Mouse (Mus musculus) heart, embryonic 14.5 days (tissue): ENCODE measurements around the gene Agtpbp1. TPM values are rescaled to one million over a fixed set of nuclear protein-coding genes. Genes with fewer than 3 reads are reported as not detected.

Experiments
- ATAC-seq: fragments of 200-750 bp; cut with Nextera tagmentation; 2 replicates; pipeline ENCODE4 v1.8.0; 2017; ENCODE audit warnings: low read depth, moderate TSS enrichment; ENCODE audit not compliant: insufficient number of reproducible peaks, insufficient read depth, low FRiP score
- H3K27ac ChIP-seq, 2 experiments: fragments of 200-500 bp in 1 of 2; fragments of 300-500 bp in 1 of 2; sonication (generic) in 1 of 2; replicated peaks in 1 of 2; 2 replicates each; pipeline ENCODE4 v1.5.1; 2012 to 2014; ENCODE audit warnings: low read depth in 2 of 2, low read length in 2 of 2, control low read depth in 1 of 2, mild to moderate bottlenecking in 1 of 2, mixed read lengths in 1 of 2; ENCODE audit not compliant: control insufficient read depth in 1 of 2, insufficient read depth in 1 of 2
- H3K27me3 ChIP-seq: fragments of 300-500 bp; sonication (generic); 2 replicates; pipeline ENCODE4 v1.6.1; 2014; ENCODE audit warnings: mild to moderate bottlenecking, low read length, control low read depth; ENCODE audit not compliant: control insufficient read depth, insufficient read depth
- H3K36me3 ChIP-seq: fragments of 300-500 bp; sonication (generic); 2 replicates; pipeline ENCODE4 v1.6.1; 2014; ENCODE audit warnings: mild to moderate bottlenecking, control low read depth, low read length, mixed read lengths; ENCODE audit not compliant: control insufficient read depth, insufficient read depth
- H3K4me1 ChIP-seq, 2 experiments: fragments of 200-500 bp in 1 of 2; fragments of 300-500 bp in 1 of 2; sonication (generic) in 1 of 2; 2 replicates each; pipeline ENCODE4 v1.6.1; 2012 to 2014; ENCODE audit warnings: low read length in 2 of 2, control low read depth in 1 of 2, mixed read lengths in 1 of 2; ENCODE audit not compliant: control insufficient read depth in 2 of 2, insufficient read depth in 2 of 2
- H3K4me2 ChIP-seq: fragments of 300-500 bp; sonication (generic); 2 replicates; pipeline ENCODE4 v1.6.1; 2014; ENCODE audit warnings: mild to moderate bottlenecking, low read length
- H3K4me3 ChIP-seq, 2 experiments: fragments of 200-500 bp in 1 of 2; fragments of 300-500 bp in 1 of 2; sonication (generic) in 1 of 2; 2 replicates each; pipeline ENCODE4 v1.5.1; 2012 to 2014; ENCODE audit warnings: low read length in 2 of 2, mild to moderate bottlenecking in 2 of 2, control low read depth in 1 of 2, low read depth in 1 of 2, moderate library complexity in 1 of 2; ENCODE audit not compliant: control insufficient read depth in 1 of 2, insufficient read depth in 1 of 2
- H3K9ac ChIP-seq: fragments of 300-500 bp; sonication (generic); 2 replicates; pipeline ENCODE4 v1.6.1; 2014; ENCODE audit warnings: mild to moderate bottlenecking, low read length
- H3K9me3 ChIP-seq: fragments of 300-500 bp; sonication (generic); 2 replicates; pipeline ENCODE4 v1.6.1; 2016; ENCODE audit warnings: low read length, control low read depth; ENCODE audit not compliant: control insufficient read depth
- WGBS: fragments of 180-500 bp; shearing (Covaris S2); extraction: QIAGEN DNeasy Blood & Tissue Kit; methylation state at CpG from one replicate; pipeline ENCODE4 v1.1.7; 2014; 5-methylcytosine and 5-hydroxymethylcytosine counted together
- polyA plus RNA-seq: library from polyadenylated mRNA; unstranded; fragments of >200 nt; fragmentation: Nextera tagmentation; extraction: Ambion mirVana; gene quantifications from 2 replicates; pipeline ENCODE4 v1.2.1, GENCODE M21; 2014

Gene Agtpbp1
- polyA plus RNA-seq, result 14.9 and 15.1 TPM in 2 replicates

- peak; percentile 98 for ATAC-seq
- H3K27me3 ChIP-seq, result no peaks in the 10 kb centered on the region
- peak within 1 kb of the TSS; percentile 94 for H3K9ac ChIP-seq
- peak within 1 kb of the TSS; percentile 93 to 94 for H3K4me3 ChIP-seq
- peak within 1 kb of the TSS; percentile 42 to 77 for H3K27ac ChIP-seq
- under 1% methylated on average over 66 of the region's 83 CpGs for WGBS
- peak within 1 kb of the TSS; percentile 97 for H3K4me2 ChIP-seq
- H3K36me3 ChIP-seq, result peaks cover 33% of the 10 kb centered on the region
- peaks cover 0 to 16% of the 10 kb centered on the region in 2 experiments; a peak in 2 of 4 replicates for H3K4me1 ChIP-seq
- no peaks in the 10 kb centered on the region for H3K9me3 ChIP-seq
These were observed at the start of gene Agtpbp1, which contains the start of gene Naa35 for GRCm38 (mm10) chr13:59584947-59585647. Gene Agtpbp1 (minus strand): TSS chr13:59585227. Gene Naa35 (plus strand): TSS chr13:59585259.

- ATAC-seq, result no peak
- no peaks in the 10 kb centered on the region for H3K9me3 ChIP-seq
These were observed 49.6 kb upstream of the Agtpbp1 start for GRCm38 (mm10) chr13:59634637-59635036.

GRCm38 (mm10) chr13:59626739-59627138 is 41.7 kb upstream of the Agtpbp1 start:
- Histone ChIP-seq H3K9me3 (no peaks in the 10 kb centered on the region), H3K4me1 (peaks cover 8 to 21% of the 10 kb centered on the region in 2 experiments), H3K27me3 (no peaks in the 10 kb centered on the region), H3K4me2 (no peak overlapping the region), H3K9ac (no peak overlapping the region), H3K27ac (no peak overlapping the region), H3K36me3 (peaks cover 77% of the 10 kb centered on the region), H3K4me3 (no peak overlapping the region)
- 67% methylated on average over 7 of the region's 7 CpGs for WGBS
- ATAC-seq, result no peak

More at GRCm38 (mm10) chr13:59634637-59635036, 49.6 kb upstream of the Agtpbp1 start:
- Histone ChIP-seq H3K4me2 (no peak overlapping the region), H3K27me3 (no peaks in the 10 kb centered on the region), H3K4me1 (peaks cover 5 to 8% of the 10 kb centered on the region in 2 experiments), H3K9ac (no peak overlapping the region), H3K36me3 (peaks cover 89% of the 10 kb centered on the region), H3K27ac (no peak overlapping the region), H3K4me3 (no peak overlapping the region)
- WGBS, result 68% methylated on average over 5 of the region's 5 CpGs

- Histone ChIP-seq H3K27ac (peak overlapping the region; percentile 73 to 86; a peak in 3 of 4 replicates), H3K9me3 (no peaks in the 10 kb centered on the region), H3K4me2 (peak overlapping the region; percentile 16), H3K27me3 (no peaks in the 10 kb centered on the region), H3K4me3 (no peak overlapping the region), H3K9ac (no peak overlapping the region), H3K36me3 (peaks cover 77% of the 10 kb centered on the region), H3K4me1 (peaks cover 8 to 21% of the 10 kb centered on the region in 2 experiments)
- WGBS, result 24% methylated on average over 5 of the region's 5 CpGs
- peak; percentile 89 for ATAC-seq
These were observed 39.9 kb upstream of the Agtpbp1 start for GRCm38 (mm10) chr13:59624903-59625302.

- 28% methylated on average over 3 of the region's 3 CpGs for WGBS
- Histone ChIP-seq H3K4me3 (no peak overlapping the region), H3K27ac (peak overlapping the region; percentile 73 to 86), H3K9ac (no peak overlapping the region), H3K9me3 (no peaks in the 10 kb centered on the region), H3K4me1 (peaks cover 8 to 21% of the 10 kb centered on the region in 2 experiments), H3K27me3 (no peaks in the 10 kb centered on the region), H3K4me2 (no peak overlapping the region; the same call in 1 of the 2 replicates), H3K36me3 (peaks cover 75% of the 10 kb centered on the region)
- no peak for ATAC-seq
These were observed 39.4 kb upstream of the Agtpbp1 start for GRCm38 (mm10) chr13:59624389-59624788.

GRCm38 (mm10) chr13:59621643-59622489 is 36.8 kb upstream of the Agtpbp1 start:
- H3K4me2 ChIP-seq, result no peak overlapping the region
- no peak overlapping the region for H3K27ac ChIP-seq
- no peaks in the 10 kb centered on the region for H3K27me3 ChIP-seq
- no peak for ATAC-seq
- no peaks in the 10 kb centered on the region for H3K9me3 ChIP-seq
- H3K4me3 ChIP-seq, result no peak overlapping the region
- WGBS, result 83% methylated on average over 7 of the region's 7 CpGs
- peaks cover 75% of the 10 kb centered on the region for H3K36me3 ChIP-seq
- H3K4me1 ChIP-seq, result peaks cover 8 to 20% of the 10 kb centered on the region in 2 experiments
- H3K9ac ChIP-seq, result no peak overlapping the region

- Histone ChIP-seq H3K27me3 (no peaks in the 10 kb centered on the region), H3K36me3 (peaks cover 81% of the 10 kb centered on the region), H3K4me2 (no peak overlapping the region), H3K9me3 (no peaks in the 10 kb centered on the region), H3K27ac (no peak overlapping the region), H3K4me3 (no peak overlapping the region), H3K4me1 (no peaks in the 10 kb centered on the region), H3K9ac (no peak overlapping the region)
- ATAC-seq, result no peak
- WGBS, result 55% methylated on average over 6 of the region's 6 CpGs
These were observed 33.4 kb upstream of the Agtpbp1 start for GRCm38 (mm10) chr13:59618463-59618862.
